9 mouse cellular contexts compared by ENCODE assay signal in genomic region chr11:95365596-95365995, GRCm38 (mm10). TPM values are rescaled to one million over a fixed set of nuclear protein-coding genes. Genes with fewer than 3 reads are reported as not detected.
A peak's percentile ranks its signal among the peaks of the same experiment; 100 is the strongest.
DNase-seq lines count a peak whose midpoint lies in the region; ATAC-seq and TF ChIP-seq lines count a peak whose summit lies in the region.
"Had no signal": no experiment of that assay in that cellular context is flagged by ENCODE, and none has a peak within 500 bp of the region (broad histone marks: within the 10 kb centered on the region; RNA-seq: fewer than 3 reads in every experiment).

No protein-coding gene starts in this region.

- no peak for TF ChIP-seq EP300 in lung, postnatal 0 days (IDR thresholded peaks at IDR 0.05)

- peaks cover 17% of the 10 kb centered on the region for H3K36me3 ChIP-seq in heart, embryonic 10.5 days
- no peaks in the 10 kb centered on the region for H3K36me3 ChIP-seq in heart, embryonic 15.5 days
- peaks cover 3% of the 10 kb centered on the region; the same call in 1 of the 2 replicates for H3K36me3 ChIP-seq in lung, postnatal 0 days (ENCODE audit: insufficient read depth, low read length)

- no peak overlapping the region for H3K27ac ChIP-seq in heart, embryonic 10.5 days
- peak overlapping the region; percentile 70 for H3K27ac ChIP-seq in heart, embryonic 15.5 days
- H3K27ac ChIP-seq in lung, postnatal 0 days (ENCODE audit: low read length), result peak overlapping the region; percentile 64; the same call in 1 of the 2 replicates
- H3K27ac ChIP-seq: embryonic facial prominence, embryonic 12.5 days had no signal

- H3K4me2 ChIP-seq in heart, embryonic 15.5 days, result no peak overlapping the region
- H3K4me2 ChIP-seq in lung, postnatal 0 days (replicated peaks; ENCODE audit: low read depth, low read length), result no peak overlapping the region
- H3K4me2 ChIP-seq: embryonic facial prominence, embryonic 12.5 days had no signal

- 80% methylated on average over 10 of the region's 10 CpGs for WGBS in heart, embryonic 10.5 days
- WGBS in heart, embryonic 15.5 days, result 33% methylated on average over 10 of the region's 10 CpGs
- WGBS in lung, postnatal 0 days, result 50% methylated on average over 10 of the region's 10 CpGs

- ATAC-seq in heart, embryonic 15.5 days (replicated peaks; ENCODE audit: insufficient number of reproducible peaks, insufficient read depth, low FRiP score, low read depth), result peak; percentile 75
- peak; percentile 66 for ATAC-seq in lung, postnatal 0 days

- H3K9me3 ChIP-seq in heart, embryonic 10.5 days, result no peaks in the 10 kb centered on the region
- no peaks in the 10 kb centered on the region for H3K9me3 ChIP-seq in heart, embryonic 15.5 days (replicated peaks)
- no peaks in the 10 kb centered on the region for H3K9me3 ChIP-seq in lung, postnatal 0 days (ENCODE audit: low read length)
- H3K9me3 ChIP-seq: embryonic facial prominence, embryonic 12.5 days had no signal

- peaks cover 13% of the 10 kb centered on the region; the same call in 1 of the 2 replicates for H3K4me1 ChIP-seq in heart, embryonic 10.5 days
- peaks cover 48% of the 10 kb centered on the region for H3K4me1 ChIP-seq in heart, embryonic 15.5 days (replicated peaks)
- H3K4me1 ChIP-seq in lung, postnatal 0 days (ENCODE audit: insufficient read depth, low read depth, low read length), result peaks cover 10% of the 10 kb centered on the region; the same call in 1 of the 2 replicates
- H3K4me1 ChIP-seq: embryonic facial prominence, embryonic 12.5 days had no signal

- no peaks in the 10 kb centered on the region for H3K27me3 ChIP-seq in heart, embryonic 10.5 days (ENCODE audit: insufficient read depth, poor library complexity, severe bottlenecking)
- H3K27me3 ChIP-seq in heart, embryonic 15.5 days, result no peaks in the 10 kb centered on the region
- H3K27me3 ChIP-seq in lung, postnatal 0 days (replicated peaks; ENCODE audit: insufficient read depth, low read length), result no peaks in the 10 kb centered on the region
- H3K27me3 ChIP-seq: embryonic facial prominence, embryonic 12.5 days had no signal

- H3K9ac ChIP-seq in heart, embryonic 15.5 days, result no peak overlapping the region
- no peak overlapping the region for H3K9ac ChIP-seq in lung, postnatal 0 days (replicated peaks; ENCODE audit: low read depth)
- H3K9ac ChIP-seq: embryonic facial prominence, embryonic 12.5 days had no signal

- H3K4me3 ChIP-seq in heart, embryonic 10.5 days, result no peak overlapping the region
- no peak overlapping the region for H3K4me3 ChIP-seq in heart, embryonic 15.5 days
- H3K4me3 ChIP-seq in lung, postnatal 0 days (ENCODE audit: low read depth, low read length), result no peak overlapping the region
- H3K4me3 ChIP-seq: embryonic facial prominence, embryonic 12.5 days had no signal

- DNase-seq in heart, adult 18-20 months, result peak; percentile 95 to 97
- no peak for DNase-seq in heart, embryonic 10.5 days (ENCODE audit: low spot score)
- DNase-seq in adrenal gland, postnatal 36 days, result peak; percentile 75 to 85
- peak; percentile 90 to 95 for DNase-seq in kidney, postnatal 36 days
- DNase-seq in lung, postnatal 0 days (ENCODE audit: low spot score), result peak; percentile 82
- peak; percentile 80 for DNase-seq in testis, postnatal 10 days (ENCODE audit: low spot score)
- no peak for DNase-seq in T-cell, adult 2 months (ENCODE audit: low spot score)

- TF ChIP-seq CTCF in lung, postnatal 0 days (IDR thresholded peaks at IDR 0.05), result no peak

RNA-seq across cellular contexts. Expression of gene Slc35b1, which starts 18.9 kb away (rescaled TPM):
- 10 to 100 TPM; 32.0 to 37.3 TPM for total RNA-seq in heart, adult 18-20 months (2021)
- polyA plus RNA-seq in heart, embryonic 10.5 days (2016; fragmentation: Nextera tagmentation; extraction: Ambion mirVana), result 103 and 119 TPM in 2 replicates
- total RNA-seq in adrenal gland, postnatal 36 days (2021), result 10 to 100 TPM; 70.3 to 75.0 TPM
- 66.0 and 71.5 TPM in 2 replicates for polyA plus RNA-seq in heart, embryonic 15.5 days (2015; fragmentation: Nextera tagmentation; extraction: Ambion mirVana)
- polyA plus RNA-seq in lung, postnatal 0 days (2015; fragmentation: Nextera tagmentation; extraction: Ambion mirVana), result 87.3 and 96.8 TPM in 2 replicates

RNA-seq across cellular contexts. Expression of gene Fam117a, which starts 28.8 kb away (rescaled TPM):
- total RNA-seq in heart, adult 18-20 months (2021), result 1 to 10 TPM; 6.6 to 7.0 TPM
- polyA plus RNA-seq in heart, embryonic 10.5 days (2016; fragmentation: Nextera tagmentation; extraction: Ambion mirVana), result 8.2 and 10.7 TPM in 2 replicates
- total RNA-seq in adrenal gland, postnatal 36 days (2021), result 10 to 100 TPM; 13.7 to 15.4 TPM
- 4.1 and 6.8 TPM in 2 replicates for polyA plus RNA-seq in heart, embryonic 15.5 days (2015; fragmentation: Nextera tagmentation; extraction: Ambion mirVana)
- polyA plus RNA-seq in lung, postnatal 0 days (2015; fragmentation: Nextera tagmentation; extraction: Ambion mirVana), result 20.4 and 21.6 TPM in 2 replicates

RNA-seq across cellular contexts. Expression of gene Spop, which starts 48.3 kb away (rescaled TPM):
- total RNA-seq in heart, adult 18-20 months (2021), result 100 to 1,000 TPM; 159 to 164 TPM
- polyA plus RNA-seq in heart, embryonic 10.5 days (2016; fragmentation: Nextera tagmentation; extraction: Ambion mirVana), result 103 TPM in 2 replicates
- 100 to 1,000 TPM; 154 TPM for total RNA-seq in adrenal gland, postnatal 36 days (2021)
- polyA plus RNA-seq in heart, embryonic 15.5 days (2015; fragmentation: Nextera tagmentation; extraction: Ambion mirVana), result 126 and 127 TPM in 2 replicates
- polyA plus RNA-seq in lung, postnatal 0 days (2015; fragmentation: Nextera tagmentation; extraction: Ambion mirVana), result 140 and 185 TPM in 2 replicates

RNA-seq across cellular contexts. Expression of gene Kat7, which starts 55.5 kb away (rescaled TPM):
- total RNA-seq in heart, adult 18-20 months (2021), result 10 to 100 TPM; 25.7 to 30.8 TPM
- 66.0 and 68.5 TPM in 2 replicates for polyA plus RNA-seq in heart, embryonic 10.5 days (2016; fragmentation: Nextera tagmentation; extraction: Ambion mirVana)
- 10 to 100 TPM; 48.5 to 51.9 TPM for total RNA-seq in adrenal gland, postnatal 36 days (2021)
- 43.3 and 51.3 TPM in 2 replicates for polyA plus RNA-seq in heart, embryonic 15.5 days (2015; fragmentation: Nextera tagmentation; extraction: Ambion mirVana)
- 30.7 and 33.5 TPM in 2 replicates for polyA plus RNA-seq in lung, postnatal 0 days (2015; fragmentation: Nextera tagmentation; extraction: Ambion mirVana)

Comparison
In these comparisons a context has a peak if more than half of its experiments do, and no peak if none do; other contexts are left out.
1. DNase-seq: peak in heart, adult 18-20 months (2 of 2), adrenal gland, postnatal 36 days (2 of 2), kidney, postnatal 36 days (2 of 2), lung, postnatal 0 days (single experiment) and testis, postnatal 10 days (single experiment); none in heart, embryonic 10.5 days (single experiment) and T-cell, adult 2 months (single experiment).